Mouse (Mus musculus): Measurements from ENCODE around the gene Chrm5. TPM values are rescaled to one million over a fixed set of nuclear protein-coding genes. Genes with fewer than 3 reads are reported as not detected.

Chrm5 gene
- 0.17 and 0.22 TPM in 2 replicates for polyA plus RNA-seq (2015; fragmentation: Nextera tagmentation; extraction: Ambion mirVana)

GRCm38 (mm10) chr2:112480669-112481068, at the start of gene Chrm5:
Chrm5 (minus strand) TSS chr2:112480769.
- no peak within 1 kb of the TSS for H3K4me2 ChIP-seq
- WGBS: 84% methylated on average over 5 of the region's 5 CpGs
- ATAC-seq (replicated peaks; ENCODE audit: low FRiP score): no peak

GRCm38 (mm10) chr2:112526933-112527332, 46.4 kb upstream of the Chrm5 start:
- H3K4me3 ChIP-seq (replicated peaks): no peak overlapping the region
- H3K9ac ChIP-seq: no peak overlapping the region
- no peaks in the 10 kb centered on the region for H3K9me3 ChIP-seq (replicated peaks)
- H3K4me2 ChIP-seq: no peak overlapping the region
- WGBS: 91% methylated on average over 3 of the region's 3 CpGs
- no peaks in the 10 kb centered on the region for H3K27me3 ChIP-seq
- no peak for ATAC-seq (replicated peaks; ENCODE audit: low FRiP score)
- H3K4me1 ChIP-seq: no peaks in the 10 kb centered on the region
- H3K27ac ChIP-seq: no peak overlapping the region
- no peaks in the 10 kb centered on the region for H3K36me3 ChIP-seq

More at GRCm38 (mm10) chr2:112480669-112481068, at the start of gene Chrm5:
- Histone ChIP-seq H3K4me1 (peaks cover 4% of the 10 kb centered on the region; the same call in 1 of the 2 replicates), H3K27ac (no peak within 1 kb of the TSS), H3K9me3 (replicated peaks) (no peaks in the 10 kb centered on the region), H3K4me3 (replicated peaks) (no peak within 1 kb of the TSS), H3K9ac (no peak within 1 kb of the TSS), H3K27me3 (no peaks in the 10 kb centered on the region), H3K36me3 (no peaks in the 10 kb centered on the region)

GRCm38 (mm10) chr2:112520526-112521482, 40.2 kb upstream of the Chrm5 start:
- Histone ChIP-seq H3K4me1 (no peaks in the 10 kb centered on the region), H3K4me3 (replicated peaks) (no peak overlapping the region), H3K36me3 (peaks cover 4% of the 10 kb centered on the region; the same call in 1 of the 2 replicates), H3K9me3 (replicated peaks) (no peaks in the 10 kb centered on the region), H3K27ac (no peak overlapping the region), H3K9ac (no peak overlapping the region), H3K27me3 (no peaks in the 10 kb centered on the region), H3K4me2 (no peak overlapping the region)
- ATAC-seq (replicated peaks; ENCODE audit: low FRiP score): no peak
- 90% methylated on average over 4 of the region's 4 CpGs for WGBS

GRCm38 (mm10) chr2:112518541-112518940, 38.0 kb upstream of the Chrm5 start:
- Histone ChIP-seq H3K27me3 (no peaks in the 10 kb centered on the region), H3K4me3 (replicated peaks) (no peak overlapping the region), H3K27ac (no peak overlapping the region), H3K9ac (no peak overlapping the region), H3K36me3 (peaks cover 10% of the 10 kb centered on the region; the same call in 1 of the 2 replicates), H3K4me2 (no peak overlapping the region), H3K9me3 (replicated peaks) (no peaks in the 10 kb centered on the region), H3K4me1 (no peaks in the 10 kb centered on the region)
- ATAC-seq (replicated peaks; ENCODE audit: low FRiP score): no peak

- WGBS: 93% methylated on average over 3 of the region's 3 CpGs
- H3K4me3 ChIP-seq (replicated peaks): no peak overlapping the region
- H3K27me3 ChIP-seq: no peaks in the 10 kb centered on the region
- H3K27ac ChIP-seq: no peak overlapping the region
- no peak overlapping the region for H3K4me2 ChIP-seq
- no peaks in the 10 kb centered on the region for H3K4me1 ChIP-seq
- peaks cover 10% of the 10 kb centered on the region; the same call in 1 of the 2 replicates for H3K36me3 ChIP-seq
- no peak for ATAC-seq (replicated peaks; ENCODE audit: low FRiP score)
- H3K9me3 ChIP-seq (replicated peaks): no peaks in the 10 kb centered on the region
- H3K9ac ChIP-seq: no peak overlapping the region
Measured at GRCm38 (mm10) chr2:112517218-112517617, 36.6 kb upstream of the Chrm5 start.

GRCm38 (mm10) chr2:112516728-112517127, 36.2 kb upstream of the Chrm5 start:
- Histone ChIP-seq H3K9me3 (replicated peaks) (no peaks in the 10 kb centered on the region), H3K27me3 (no peaks in the 10 kb centered on the region), H3K4me2 (no peak overlapping the region), H3K36me3 (peaks cover 10% of the 10 kb centered on the region; the same call in 1 of the 2 replicates), H3K4me3 (replicated peaks) (no peak overlapping the region), H3K27ac (no peak overlapping the region), H3K9ac (no peak overlapping the region), H3K4me1 (no peaks in the 10 kb centered on the region)
- 87% methylated on average over 3 of the region's 3 CpGs for WGBS
- ATAC-seq (replicated peaks; ENCODE audit: low FRiP score): no peak

GRCm38 (mm10) chr2:112513036-112513435, 32.5 kb upstream of the Chrm5 start:
- ATAC-seq (replicated peaks; ENCODE audit: low FRiP score): no peak
- Histone ChIP-seq H3K9me3 (replicated peaks) (no peaks in the 10 kb centered on the region), H3K9ac (no peak overlapping the region), H3K4me3 (replicated peaks) (no peak overlapping the region), H3K36me3 (peaks cover 10% of the 10 kb centered on the region; the same call in 1 of the 2 replicates), H3K27ac (no peak overlapping the region), H3K27me3 (no peaks in the 10 kb centered on the region), H3K4me1 (no peaks in the 10 kb centered on the region), H3K4me2 (no peak overlapping the region)
- 92% methylated on average over 1 of the region's 1 CpGs for WGBS

- H3K9ac ChIP-seq: no peak overlapping the region
- no peaks in the 10 kb centered on the region for H3K27me3 ChIP-seq
- WGBS: 88% methylated on average over 4 of the region's 4 CpGs
- H3K9me3 ChIP-seq (replicated peaks): no peaks in the 10 kb centered on the region
- H3K4me1 ChIP-seq: no peaks in the 10 kb centered on the region
- H3K4me2 ChIP-seq: no peak overlapping the region
- no peaks in the 10 kb centered on the region for H3K36me3 ChIP-seq
- H3K4me3 ChIP-seq (replicated peaks): no peak overlapping the region
- no peak for ATAC-seq (replicated peaks; ENCODE audit: low FRiP score)
- no peak overlapping the region for H3K27ac ChIP-seq
Measured at GRCm38 (mm10) chr2:112510140-112510539, 29.6 kb upstream of the Chrm5 start.

GRCm38 (mm10) chr2:112507444-112507843, 26.9 kb upstream of the Chrm5 start:
- Histone ChIP-seq H3K9ac (no peak overlapping the region), H3K36me3 (no peaks in the 10 kb centered on the region), H3K27me3 (no peaks in the 10 kb centered on the region), H3K9me3 (replicated peaks) (no peaks in the 10 kb centered on the region), H3K4me2 (no peak overlapping the region), H3K27ac (no peak overlapping the region), H3K4me1 (no peaks in the 10 kb centered on the region), H3K4me3 (replicated peaks) (no peak overlapping the region)
- no peak for ATAC-seq (replicated peaks; ENCODE audit: low FRiP score)
- WGBS: 94% methylated on average over 1 of the region's 1 CpGs

- no peaks in the 10 kb centered on the region for H3K36me3 ChIP-seq
- no peaks in the 10 kb centered on the region for H3K27me3 ChIP-seq
- H3K27ac ChIP-seq: no peak overlapping the region
- no peaks in the 10 kb centered on the region for H3K4me1 ChIP-seq
- H3K9me3 ChIP-seq (replicated peaks): no peaks in the 10 kb centered on the region
- no peak for ATAC-seq (replicated peaks; ENCODE audit: low FRiP score)
- WGBS: 78% methylated on average over 5 of the region's 5 CpGs
- H3K9ac ChIP-seq: no peak overlapping the region
- no peak overlapping the region for H3K4me3 ChIP-seq (replicated peaks)
- H3K4me2 ChIP-seq: no peak overlapping the region
Measured at GRCm38 (mm10) chr2:112506841-112507435, 26.4 kb upstream of the Chrm5 start.

- Histone ChIP-seq H3K27me3 (no peaks in the 10 kb centered on the region), H3K36me3 (no peaks in the 10 kb centered on the region), H3K4me1 (no peaks in the 10 kb centered on the region), H3K27ac (no peak overlapping the region), H3K4me2 (no peak overlapping the region), H3K9ac (no peak overlapping the region), H3K4me3 (replicated peaks) (no peak overlapping the region), H3K9me3 (replicated peaks) (no peaks in the 10 kb centered on the region)
- ATAC-seq (replicated peaks; ENCODE audit: low FRiP score): no peak
- 92% methylated on average over 6 of the region's 6 CpGs for WGBS
Measured at GRCm38 (mm10) chr2:112503978-112504377, 23.4 kb upstream of the Chrm5 start.

GRCm38 (mm10) chr2:112501209-112501608, 20.6 kb upstream of the Chrm5 start:
- ATAC-seq (replicated peaks; ENCODE audit: low FRiP score): peak; percentile 92
- Histone ChIP-seq H3K9me3 (replicated peaks) (no peaks in the 10 kb centered on the region), H3K4me1 (0 out of 2 replicates have a peak, but pooled peaks cover 3% of the 10 kb centered on the region), H3K4me3 (replicated peaks) (no peak overlapping the region), H3K36me3 (no peaks in the 10 kb centered on the region), H3K4me2 (no peak overlapping the region), H3K9ac (no peak overlapping the region), H3K27ac (no peak overlapping the region), H3K27me3 (no peaks in the 10 kb centered on the region)
- 0% methylated on average over 6 of the region's 6 CpGs for WGBS
